In the genomic region with DNA sequence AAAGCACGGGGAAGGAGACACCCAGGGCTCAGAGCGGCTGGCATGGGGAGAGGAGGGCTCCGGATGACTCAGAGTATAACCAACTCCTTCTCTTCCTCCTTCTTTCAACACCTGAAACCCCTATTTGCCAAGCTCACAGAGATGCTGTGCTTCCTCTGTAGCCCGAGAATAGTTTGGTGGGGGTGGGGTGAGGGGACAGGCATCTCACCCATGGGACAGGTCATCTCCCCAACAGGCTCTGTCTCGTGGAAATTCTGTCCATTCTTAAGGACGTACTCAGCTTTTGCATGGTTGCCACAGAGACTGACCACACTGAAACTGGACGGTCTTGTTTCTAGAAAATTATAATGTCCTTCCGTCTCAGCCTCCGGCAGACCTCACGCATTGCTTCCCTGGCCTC, we compare ENCODE assay signal across 16 mouse cellular contexts.
"Had no signal": no experiment of that assay in that cellular context is flagged by ENCODE, and none has a peak within 500 bp of the region (broad histone marks: within the 10 kb centered on the region; RNA-seq: fewer than 3 reads in every experiment).

No protein-coding gene starts in this region.

- H3K27ac ChIP-seq: neural tube, embryonic 13.5 days; neural tube, embryonic 15.5 days; stomach, embryonic 15.5 days; stomach, postnatal 0 days had no signal

- H3K4me3 ChIP-seq: neural tube, embryonic 13.5 days; neural tube, embryonic 15.5 days; stomach, embryonic 15.5 days had no signal

- H3K9ac ChIP-seq: neural tube, embryonic 13.5 days; neural tube, embryonic 15.5 days; stomach, embryonic 15.5 days had no signal

- H3K36me3 ChIP-seq: neural tube, embryonic 13.5 days; neural tube, embryonic 15.5 days; stomach, embryonic 15.5 days had no signal

- H3K9me3 ChIP-seq: neural tube, embryonic 13.5 days; neural tube, embryonic 15.5 days; stomach, embryonic 15.5 days had no signal

- DNase-seq: retina, postnatal 1 day; right cerebral cortex, adult 18-20 months; right cerebral cortex, postnatal 14 days; right cerebral cortex, postnatal 25 days; right cerebral cortex, postnatal 4 days; spleen, adult 18-20 months; thymus, adult 18-20 months; thymus, adult 2 months; thymus, postnatal 14 days; thymus, postnatal 25 days; thymus, postnatal 36 days; thymus, postnatal 4 days had no signal

- H3K27me3 ChIP-seq: neural tube, embryonic 13.5 days; neural tube, embryonic 15.5 days; stomach, embryonic 15.5 days had no signal

- H3K4me2 ChIP-seq: neural tube, embryonic 13.5 days; neural tube, embryonic 15.5 days; stomach, embryonic 15.5 days had no signal
